Mouse (Mus musculus) midbrain, embryonic 12.5 days (tissue): ENCODE data around the gene Ccl22. TPM values are rescaled to one million over a fixed set of nuclear protein-coding genes. Genes with fewer than 3 reads are reported as not detected.

Experiments used
- ATAC-seq: fragments of 200-750 bp; cut with Nextera tagmentation; 2 replicates; pipeline ENCODE4 v1.8.0; 2017; ENCODE audit warnings: low read depth, moderate TSS enrichment, moderate library complexity; ENCODE audit not compliant: low FRiP score
- H3K27ac ChIP-seq: fragments of 300-500 bp; sonication (generic); replicated peaks from 2 replicates; pipeline ENCODE4 v1.5.1; 2016; ENCODE audit warnings: mild to moderate bottlenecking
- H3K27me3 ChIP-seq: fragments of 300-500 bp; sonication (generic); 2 replicates; pipeline ENCODE4 v1.6.1; 2016; ENCODE audit warnings: mild to moderate bottlenecking
- H3K36me3 ChIP-seq: fragments of 300-500 bp; sonication (generic); 2 replicates; pipeline ENCODE4 v1.6.1; 2016
- H3K4me1 ChIP-seq: fragments of 300-500 bp; sonication (generic); 2 replicates; pipeline ENCODE4 v1.6.1; 2016
- H3K4me2 ChIP-seq: fragments of 300-500 bp; sonication (generic); replicated peaks from 2 replicates; pipeline ENCODE4 v1.6.1; 2016; ENCODE audit warnings: mild to moderate bottlenecking, moderate library complexity
- H3K4me3 ChIP-seq: fragments of 300-500 bp; sonication (generic); 2 replicates; pipeline ENCODE4 v1.5.1; 2016; ENCODE audit warnings: mild to moderate bottlenecking
- H3K9ac ChIP-seq: fragments of 300-500 bp; sonication (generic); replicated peaks from 2 replicates; pipeline ENCODE4 v1.6.1; 2016; ENCODE audit warnings: mild to moderate bottlenecking, moderate library complexity
- H3K9me3 ChIP-seq: fragments of 300-500 bp; sonication (generic); 2 replicates; pipeline ENCODE4 v1.6.1; 2016; ENCODE audit warnings: mild to moderate bottlenecking
- WGBS: fragments of 180-500 bp; shearing (Covaris S2); methylation state at CpG from one replicate; pipeline ENCODE4 v1.1.7; 2016; 5-methylcytosine and 5-hydroxymethylcytosine counted together
- polyA plus RNA-seq: library from polyadenylated mRNA; unstranded; fragments of >200 nt; fragmentation: Nextera tagmentation; extraction: Ambion mirVana; gene quantifications from 2 replicates; pipeline ENCODE4 v1.2.1, GENCODE M21; 2016

The Ccl22 gene
- polyA plus RNA-seq, 1 experiment from 2014 or later, result not detected

GRCm38 (mm10) chr8:94771941-94772670, 26.7 kb downstream of the Ccl22 start, which contains the start of gene Cx3cl1:
Gene Cx3cl1 (plus strand): TSS chr8:94772009.
- Histone ChIP-seq H3K4me3 (peak within 1 kb of the TSS; percentile 55), H3K4me2 (peak within 1 kb of the TSS; percentile 94), H3K27ac (no peak within 1 kb of the TSS), H3K4me1 (peaks cover 37% of the 10 kb centered on the region), H3K27me3 (peaks cover 60% of the 10 kb centered on the region), H3K9me3 (no peaks in the 10 kb centered on the region), H3K9ac (peak within 1 kb of the TSS; percentile 69), H3K36me3 (no peaks in the 10 kb centered on the region)
- peak; percentile 91 for ATAC-seq
- WGBS, result under 1% methylated on average over 38 of the region's 38 CpGs

GRCm38 (mm10) chr8:94773048-94773447, 27.7 kb downstream of the Ccl22 start:
- peaks cover 39% of the 10 kb centered on the region for H3K4me1 ChIP-seq
- H3K27ac ChIP-seq, result no peak overlapping the region
- no peak overlapping the region for H3K9ac ChIP-seq
- peak overlapping the region; percentile 55 for H3K4me3 ChIP-seq
- H3K36me3 ChIP-seq, result no peaks in the 10 kb centered on the region
- ATAC-seq, result no peak
- H3K9me3 ChIP-seq, result no peaks in the 10 kb centered on the region
- peak overlapping the region; percentile 94 for H3K4me2 ChIP-seq
- WGBS, result 45% methylated on average over 6 of the region's 6 CpGs
- peaks cover 57% of the 10 kb centered on the region for H3K27me3 ChIP-seq

GRCm38 (mm10) chr8:94773700-94774171, 28.3 kb downstream of the Ccl22 start:
- peak overlapping the region; percentile 24; the same call in 1 of the 2 replicates for H3K9ac ChIP-seq
- peak overlapping the region; percentile 94 for H3K4me2 ChIP-seq
- H3K36me3 ChIP-seq, result no peaks in the 10 kb centered on the region
- peaks cover 57% of the 10 kb centered on the region for H3K27me3 ChIP-seq
- no peak overlapping the region for H3K27ac ChIP-seq
- no peak for ATAC-seq
- no peaks in the 10 kb centered on the region for H3K9me3 ChIP-seq
- peaks cover 46% of the 10 kb centered on the region for H3K4me1 ChIP-seq
- peak overlapping the region; percentile 55 for H3K4me3 ChIP-seq
- WGBS, result 13% methylated on average over 12 of the region's 12 CpGs

- Histone ChIP-seq H3K27me3 (peaks cover 56% of the 10 kb centered on the region), H3K9me3 (no peaks in the 10 kb centered on the region), H3K27ac (no peak overlapping the region), H3K9ac (no peak overlapping the region), H3K36me3 (no peaks in the 10 kb centered on the region), H3K4me3 (no peak overlapping the region), H3K4me1 (peaks cover 46% of the 10 kb centered on the region), H3K4me2 (no peak overlapping the region)
- WGBS, result 90% methylated on average over 1 of the region's 1 CpGs
- ATAC-seq, result no peak
These were observed 29.2 kb downstream of the Ccl22 start for GRCm38 (mm10) chr8:94774601-94775000.

- H3K36me3 ChIP-seq, result no peaks in the 10 kb centered on the region
- H3K27me3 ChIP-seq, result peaks cover 41% of the 10 kb centered on the region
- no peak for ATAC-seq
- WGBS, result 87% methylated on average over 2 of the region's 2 CpGs
- no peak overlapping the region for H3K4me3 ChIP-seq
- H3K4me1 ChIP-seq, result peaks cover 44% of the 10 kb centered on the region
- no peak overlapping the region for H3K4me2 ChIP-seq
- no peak overlapping the region for H3K9ac ChIP-seq
- no peaks in the 10 kb centered on the region for H3K9me3 ChIP-seq
- H3K27ac ChIP-seq, result no peak overlapping the region
These were observed 31.0 kb downstream of the Ccl22 start for GRCm38 (mm10) chr8:94776346-94776745.

GRCm38 (mm10) chr8:94778036-94778435, 32.6 kb downstream of the Ccl22 start:
- ATAC-seq, result no peak
- WGBS, result 77% methylated on average over 10 of the region's 10 CpGs
- H3K27ac ChIP-seq, result no peak overlapping the region

GRCm38 (mm10) chr8:94778473-94778872, 33.1 kb downstream of the Ccl22 start:
- ATAC-seq, result no peak
- Histone ChIP-seq H3K36me3 (no peaks in the 10 kb centered on the region), H3K4me2 (no peak overlapping the region), H3K4me3 (no peak overlapping the region), H3K9ac (no peak overlapping the region), H3K9me3 (no peaks in the 10 kb centered on the region), H3K27ac (no peak overlapping the region), H3K4me1 (peaks cover 30% of the 10 kb centered on the region), H3K27me3 (peaks cover 25% of the 10 kb centered on the region)
- 69% methylated on average over 5 of the region's 5 CpGs for WGBS

More at GRCm38 (mm10) chr8:94778036-94778435, 32.6 kb downstream of the Ccl22 start:
- Histone ChIP-seq H3K9me3 (no peaks in the 10 kb centered on the region), H3K27me3 (peaks cover 29% of the 10 kb centered on the region), H3K9ac (no peak overlapping the region), H3K4me3 (no peak overlapping the region), H3K4me2 (no peak overlapping the region), H3K36me3 (no peaks in the 10 kb centered on the region), H3K4me1 (peaks cover 34% of the 10 kb centered on the region)

- no peak overlapping the region for H3K4me3 ChIP-seq
- no peak overlapping the region for H3K9ac ChIP-seq
- no peak overlapping the region for H3K4me2 ChIP-seq
- no peaks in the 10 kb centered on the region for H3K9me3 ChIP-seq
- ATAC-seq, result no peak
- peaks cover 20% of the 10 kb centered on the region; the same call in 1 of the 2 replicates for H3K27me3 ChIP-seq
- peaks cover 24% of the 10 kb centered on the region for H3K4me1 ChIP-seq
- no peaks in the 10 kb centered on the region for H3K36me3 ChIP-seq
- no peak overlapping the region for H3K27ac ChIP-seq
- WGBS, result 81% methylated on average over 10 of the region's 10 CpGs
These were observed 33.6 kb downstream of the Ccl22 start for GRCm38 (mm10) chr8:94778895-94779533.

GRCm38 (mm10) chr8:94779534-94780294, 34.3 kb downstream of the Ccl22 start:
- Histone ChIP-seq H3K27ac (no peak overlapping the region), H3K9ac (no peak overlapping the region), H3K4me2 (no peak overlapping the region), H3K9me3 (no peaks in the 10 kb centered on the region), H3K27me3 (0 out of 2 replicates have a peak, but pooled peaks cover 17% of the 10 kb centered on the region), H3K4me3 (no peak overlapping the region), H3K36me3 (no peaks in the 10 kb centered on the region), H3K4me1 (peaks cover 19% of the 10 kb centered on the region)
- ATAC-seq, result no peak
- 94% methylated on average over 16 of the region's 16 CpGs for WGBS

- Histone ChIP-seq H3K9ac (no peak overlapping the region), H3K27ac (no peak overlapping the region), H3K27me3 (0 out of 2 replicates have a peak, but pooled peaks cover 13% of the 10 kb centered on the region), H3K9me3 (no peaks in the 10 kb centered on the region), H3K4me1 (peaks cover 19% of the 10 kb centered on the region), H3K4me3 (no peak overlapping the region), H3K36me3 (no peaks in the 10 kb centered on the region), H3K4me2 (no peak overlapping the region)
- WGBS, result 80% methylated on average over 21 of the region's 21 CpGs
- ATAC-seq, result no peak
These were observed 35.2 kb downstream of the Ccl22 start for GRCm38 (mm10) chr8:94780491-94781154.

- peaks cover 19% of the 10 kb centered on the region for H3K4me1 ChIP-seq
- H3K27ac ChIP-seq, result no peak overlapping the region
- H3K9ac ChIP-seq, result no peak overlapping the region
- no peak overlapping the region for H3K4me3 ChIP-seq
- no peaks in the 10 kb centered on the region for H3K36me3 ChIP-seq
- 0 out of 2 replicates have a peak, but pooled peaks cover 10% of the 10 kb centered on the region for H3K27me3 ChIP-seq
- peak overlapping the region; percentile 15; the same call in 1 of the 2 replicates for H3K4me2 ChIP-seq
- H3K9me3 ChIP-seq, result no peaks in the 10 kb centered on the region
- ATAC-seq, result no peak
- WGBS, result 54% methylated on average over 7 of the region's 7 CpGs
These were observed 35.9 kb downstream of the Ccl22 start for GRCm38 (mm10) chr8:94781155-94781837.
